Mouse (Mus musculus): ENCODE data around the gene Rab20. TPM values are rescaled to one million over a fixed set of nuclear protein-coding genes. Genes with fewer than 3 reads are reported as not detected.

The Rab20 gene
- polyA plus RNA-seq, 3 experiments from 2014 or later, result 5.4 to 16.0 (median 11.1) TPM

GRCm38 (mm10) chr8:11452559-11452958, 26.0 kb downstream of the Rab20 start:
- peak; percentile 77 for ATAC-seq

GRCm38 (mm10) chr8:11452152-11452551, 26.4 kb downstream of the Rab20 start:
- ATAC-seq, result no peak

- no peak for ATAC-seq
Observed at GRCm38 (mm10) chr8:11450184-11451113, 28.1 kb downstream of the Rab20 start.

- ATAC-seq, result no peak
Observed at GRCm38 (mm10) chr8:11447910-11448570, 30.5 kb downstream of the Rab20 start.

- no peak for ATAC-seq
Observed at GRCm38 (mm10) chr8:11445790-11446189, 32.7 kb downstream of the Rab20 start.

- ATAC-seq, result no peak
Observed at GRCm38 (mm10) chr8:11444216-11444615, 34.3 kb downstream of the Rab20 start.

- ATAC-seq, result no peak
Observed at GRCm38 (mm10) chr8:11443611-11444010, 34.9 kb downstream of the Rab20 start.

- no peak for ATAC-seq
Observed at GRCm38 (mm10) chr8:11441291-11441690, 37.2 kb downstream of the Rab20 start.

- no peak for ATAC-seq
Observed at GRCm38 (mm10) chr8:11437862-11438261, 40.6 kb downstream of the Rab20 start.

- ATAC-seq, result no peak
Observed at GRCm38 (mm10) chr8:11430688-11431087, 47.8 kb downstream of the Rab20 start.

GRCm38 (mm10) chr8:11423091-11423490, 55.4 kb downstream of the Rab20 start:
- ATAC-seq, result no peak

GRCm38 (mm10) chr8:11421968-11422367, 56.5 kb downstream of the Rab20 start:
- no peak for ATAC-seq

- no peak for ATAC-seq
Observed at GRCm38 (mm10) chr8:11421105-11421504, 57.4 kb downstream of the Rab20 start.

- ATAC-seq, result peak; percentile 41
Observed at GRCm38 (mm10) chr8:11419645-11420044, 58.9 kb downstream of the Rab20 start.

GRCm38 (mm10) chr8:11419232-11419631, 59.3 kb downstream of the Rab20 start:
- ATAC-seq, result no peak

GRCm38 (mm10) chr8:11417762-11418161, 60.7 kb downstream of the Rab20 start:
- no peak for ATAC-seq

- ATAC-seq, result no peak
Observed at GRCm38 (mm10) chr8:11415089-11415488, 63.4 kb downstream of the Rab20 start.

- no peak for ATAC-seq
Observed at GRCm38 (mm10) chr8:11414304-11414703, 64.2 kb downstream of the Rab20 start.

- no peak for ATAC-seq
Observed at GRCm38 (mm10) chr8:11412450-11412849, 66.1 kb downstream of the Rab20 start.

- ATAC-seq, result no peak
Observed at GRCm38 (mm10) chr8:11411504-11412124, 66.9 kb downstream of the Rab20 start.

GRCm38 (mm10) chr8:11405722-11406481, 72.6 kb downstream of the Rab20 start:
- no peak for ATAC-seq

GRCm38 (mm10) chr8:11404614-11405013, 73.9 kb downstream of the Rab20 start:
- ATAC-seq, result no peak

GRCm38 (mm10) chr8:11403813-11404212, 74.7 kb downstream of the Rab20 start:
- ATAC-seq, result no peak
